Mouse (Mus musculus): ENCODE data around the gene Rps25.

Rps25 gene

DNA sequence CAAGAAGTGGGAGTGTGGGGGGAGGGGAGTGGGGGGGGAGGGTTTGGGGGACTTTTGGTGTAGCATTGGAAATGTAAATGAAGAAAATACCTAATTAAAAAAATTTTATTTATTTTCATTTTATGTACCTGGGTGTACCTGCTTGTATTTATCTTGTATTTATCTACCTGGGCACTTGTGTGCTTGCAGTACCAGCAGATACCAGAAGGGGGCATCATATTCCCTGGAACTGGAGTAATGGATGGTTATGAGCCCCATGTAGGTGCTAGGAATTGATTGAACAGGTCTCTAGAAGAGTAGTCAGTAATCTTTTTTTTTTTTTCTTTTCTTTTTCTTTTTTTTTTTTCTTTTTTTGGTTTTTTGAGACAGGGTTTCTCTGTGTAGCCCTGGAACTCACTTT lies 43.4 kb downstream of the Rps25 start:
- in situ Hi-C loops (cut with MboI, MseI): loop anchor here in 1 of 2 experiments (5.0 to 10.0 kb wide), 2 partner anchors 52 to 234 kb away; no protein-coding TSS in a partner anchor

DNA sequence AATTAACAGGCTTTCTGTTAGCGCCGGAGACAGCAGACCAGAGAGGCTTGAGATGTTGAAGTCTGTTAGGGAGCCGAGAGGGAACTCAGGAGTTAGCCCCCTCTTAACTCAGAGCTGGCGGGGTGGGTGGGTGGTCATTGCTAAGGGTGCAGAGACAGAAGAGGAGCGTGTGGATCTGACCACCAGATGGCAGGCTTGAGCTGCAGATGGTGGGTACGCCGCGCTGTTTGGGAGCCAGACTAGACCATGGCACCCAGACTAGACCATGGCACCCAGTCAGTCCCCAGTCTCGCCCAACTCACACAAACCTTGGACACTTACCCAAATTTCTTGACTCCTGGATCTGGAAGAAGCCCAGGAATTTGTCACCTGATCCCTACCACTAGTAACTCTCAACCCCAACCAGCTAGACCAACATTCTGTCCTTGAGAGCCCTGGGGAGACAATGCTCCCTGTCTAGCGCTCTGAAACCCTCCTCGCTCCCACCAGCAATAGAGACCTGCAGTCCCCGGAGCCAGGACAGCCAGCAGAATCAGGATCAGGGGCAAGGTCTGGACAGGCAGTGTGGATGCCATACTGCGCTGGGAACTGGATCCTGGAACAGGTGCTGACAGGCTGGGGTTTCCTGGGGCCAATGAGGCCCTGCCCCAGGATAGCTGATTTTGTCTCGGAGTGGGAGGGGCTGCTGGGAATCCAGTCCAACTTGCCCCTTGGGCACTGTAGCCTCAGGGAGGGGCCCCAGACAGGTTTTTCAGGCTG lies 47.4 kb downstream of the Rps25 start:
- in situ Hi-C loops (cut with MboI, MseI): loop anchor here in 1 of 2 experiments (5.0 to 10.0 kb wide), 2 partner anchors 48 to 230 kb away; no protein-coding TSS in a partner anchor

DNA sequence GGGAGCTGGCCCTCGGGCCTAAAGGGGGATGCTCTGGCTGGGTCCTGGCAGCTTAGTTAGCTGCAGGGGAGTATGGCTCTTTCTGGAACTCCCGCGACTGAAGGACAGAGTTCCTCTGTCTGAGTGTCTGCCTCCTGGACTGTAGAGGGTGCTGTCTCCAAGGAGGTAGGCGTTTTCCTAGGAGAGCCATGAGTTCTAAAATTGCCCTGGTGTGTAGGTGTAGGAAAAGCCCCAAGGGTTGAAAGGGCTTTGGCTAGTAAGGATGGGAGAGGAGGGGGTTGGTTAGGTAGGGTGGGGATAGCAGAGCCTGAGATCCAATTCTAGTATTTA lies 47.9 kb downstream of the Rps25 start, which contains the start of gene Upk2:
Upk2 (minus strand) TSS at position 86 of the 330 bp plus-strand sequence.
- in situ Hi-C loops (cut with MboI, MseI): loop anchor here (5.0 to 10.0 kb wide), 2 partner anchors 47 to 230 kb away; no protein-coding TSS in a partner anchor

DNA sequence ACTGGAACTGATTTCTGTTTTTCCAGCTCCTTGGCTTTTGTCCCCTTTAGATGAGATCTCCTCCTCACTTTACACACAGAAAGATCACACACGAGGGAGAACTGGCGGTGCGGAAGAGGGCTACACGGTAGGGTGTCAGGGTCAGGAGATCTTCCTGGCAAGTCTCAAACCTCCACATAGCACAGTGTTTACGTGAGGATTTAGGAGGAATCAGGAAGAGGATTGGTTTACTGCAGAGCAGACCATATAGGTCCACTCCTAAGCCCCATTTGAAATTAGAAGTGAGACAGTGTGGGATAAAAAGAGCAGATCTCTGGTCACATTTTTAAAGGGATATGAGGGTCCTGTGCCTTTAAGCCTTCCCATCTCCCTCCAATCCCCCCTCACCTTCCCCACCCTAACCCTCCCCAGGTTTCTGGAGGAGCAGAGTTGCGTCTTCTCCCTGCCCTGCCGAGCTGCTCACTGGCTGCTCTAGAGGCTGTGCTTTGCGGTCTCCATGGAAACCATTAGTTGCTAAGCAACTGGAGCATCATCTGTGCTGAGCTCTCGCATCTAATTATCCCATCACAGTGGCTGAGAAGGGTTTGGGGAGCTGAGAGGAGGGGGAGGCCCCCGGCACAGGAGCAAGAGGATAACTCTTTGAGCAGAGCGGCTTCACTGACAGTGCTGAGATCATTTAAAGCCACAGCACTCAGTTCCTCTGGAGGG lies 50.2 kb downstream of the Rps25 start:
- in situ Hi-C loops (cut with MboI, MseI): loop anchor here (5.0 to 10.0 kb wide), 2 partner anchors 45 to 228 kb away; no protein-coding TSS in a partner anchor
